Mouse (Mus musculus): Measurements from ENCODE around the gene Syn2. TPM values are rescaled to one million over a fixed set of nuclear protein-coding genes. Genes with fewer than 3 reads are reported as not detected.
"Not testable (repeated sequence)": the region's sequence is repeated elsewhere in the genome, so short reads cannot be mapped to it uniquely, and the experiment has no call there.

The Syn2 gene
- polyA plus RNA-seq, 3 experiments from 2014 or later, result not detected

GRCm38 (mm10) chr6:115178826-115179225 is 44.1 kb downstream of the Syn2 start:
- ATAC-seq, result no peak

DNA sequence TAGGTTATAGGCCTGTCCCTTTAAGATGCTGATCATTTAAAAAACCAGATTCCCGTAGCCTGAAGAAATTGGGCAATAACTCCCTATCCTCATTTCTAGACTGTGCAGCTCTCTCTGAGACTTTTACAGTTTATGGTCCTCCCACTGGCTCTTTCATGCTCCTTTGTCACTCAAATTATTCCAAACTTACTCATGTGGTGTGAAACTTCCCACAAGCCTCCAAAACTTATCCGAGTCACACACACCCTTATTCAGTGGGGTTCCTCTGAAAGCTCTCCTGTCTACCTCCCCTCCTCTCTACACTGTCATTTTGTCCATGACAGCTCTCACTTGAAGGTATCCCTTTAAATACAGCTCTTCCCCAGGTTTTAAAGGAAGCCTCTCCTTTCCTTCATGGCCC is 46.4 kb downstream of the Syn2 start:
- ATAC-seq, result no peak

GRCm38 (mm10) chr6:115191111-115191510 is 56.4 kb downstream of the Syn2 start:
- ATAC-seq, result no peak

GRCm38 (mm10) chr6:115200753-115201152 is 66.1 kb downstream of the Syn2 start:
- no peak for ATAC-seq

- no peak for ATAC-seq
Measured at GRCm38 (mm10) chr6:115203029-115203428, 68.3 kb downstream of the Syn2 start.

- ATAC-seq, result no peak
Measured at GRCm38 (mm10) chr6:115210187-115210586, 75.5 kb downstream of the Syn2 start.

- ATAC-seq, result no peak
Measured at GRCm38 (mm10) chr6:115210820-115211219, 76.1 kb downstream of the Syn2 start.

DNA sequence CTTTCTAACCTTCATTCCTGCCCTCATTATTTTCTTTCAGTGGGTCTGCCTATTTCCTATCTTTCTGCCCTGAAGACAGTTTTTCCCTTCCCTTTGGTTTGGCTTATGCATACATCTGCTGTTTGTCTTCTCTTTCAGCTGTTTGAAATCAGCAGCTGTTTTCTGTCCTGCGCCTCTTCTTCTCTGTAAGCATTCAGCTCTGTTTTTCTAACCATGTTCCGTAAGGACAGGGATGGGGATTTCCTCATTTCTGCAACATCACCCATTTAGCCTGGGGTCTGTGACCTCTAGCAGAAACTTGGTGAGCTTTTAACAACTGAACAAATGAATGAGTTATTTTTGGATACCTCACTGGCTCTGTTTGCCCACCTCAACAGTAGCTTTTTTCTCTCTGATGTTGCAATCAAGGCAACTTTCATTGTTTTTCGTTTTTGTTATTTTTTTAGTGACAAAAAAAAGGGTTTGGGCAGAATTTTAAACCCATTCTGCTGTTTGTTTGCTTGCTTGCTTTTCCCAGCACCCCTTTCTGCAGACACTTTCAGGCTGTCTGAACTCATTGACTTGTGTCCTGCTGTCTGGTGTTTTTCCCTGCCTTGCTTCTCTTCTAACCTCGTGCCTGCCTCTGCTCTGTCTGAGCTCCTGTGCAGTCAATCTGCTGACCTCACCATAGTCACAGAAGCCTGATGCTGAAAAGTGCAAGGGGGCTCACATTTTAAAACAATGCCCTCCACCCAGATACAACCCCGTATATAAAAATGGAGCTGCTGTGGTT is 77.6 kb downstream of the Syn2 start:
- ATAC-seq, result no peak

DNA sequence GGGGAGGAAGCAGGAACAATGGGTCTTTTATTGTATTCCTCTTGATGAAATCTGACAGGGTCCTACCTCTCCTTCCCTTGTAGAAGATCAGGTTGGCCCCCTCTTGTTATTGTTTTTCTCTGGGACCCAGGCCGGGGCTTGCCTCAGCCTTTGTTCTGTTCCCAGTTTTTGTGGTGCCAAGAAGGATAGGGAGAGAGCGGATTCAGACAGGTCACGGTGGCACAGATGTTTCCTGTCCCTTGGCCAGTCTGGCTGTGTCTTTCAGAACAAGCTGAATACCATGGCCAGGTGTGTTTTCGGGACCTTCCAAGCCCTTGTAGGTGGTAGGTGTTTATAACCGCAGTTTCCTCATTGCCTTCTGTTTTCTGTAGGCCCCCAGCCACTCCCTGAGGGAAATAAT is 78.4 kb downstream of the Syn2 start:
- no peak for ATAC-seq

GRCm38 (mm10) chr6:115221215-115221641 is 86.5 kb downstream of the Syn2 start:
- ATAC-seq, result no peak

GRCm38 (mm10) chr6:115225519-115225918 is 90.8 kb downstream of the Syn2 start:
- no peak for ATAC-seq

GRCm38 (mm10) chr6:115227043-115227442 is 92.3 kb downstream of the Syn2 start, which contains the start of gene Gm17482:
Gene Gm17482, plus strand, starts transcription at chr6:115227343.
- no peak for ATAC-seq

- ATAC-seq, result peak; percentile 52
Measured at GRCm38 (mm10) chr6:115227529-115227928, 92.8 kb downstream of the Syn2 start.

DNA sequence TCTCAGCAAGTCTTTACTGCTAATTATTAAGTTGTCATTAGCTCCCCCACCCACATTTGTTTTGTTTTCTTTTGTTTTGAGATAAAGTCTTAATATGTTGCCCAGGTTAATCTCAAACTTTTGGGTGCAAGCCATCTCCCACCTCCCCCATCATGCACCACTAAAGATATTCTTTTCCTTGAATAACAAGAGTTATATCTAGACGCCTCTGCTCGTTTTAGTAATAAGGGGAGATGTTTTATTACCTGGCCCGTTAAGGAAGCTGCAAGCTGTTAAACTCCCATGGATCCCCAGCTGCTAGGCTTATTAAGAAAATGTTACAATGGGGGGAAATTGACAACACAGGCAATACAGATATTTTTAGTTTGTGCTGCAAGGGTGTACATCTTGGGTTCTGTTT is 95.9 kb downstream of the Syn2 start:
- no peak for ATAC-seq

- ATAC-seq, result no peak
Measured at GRCm38 (mm10) chr6:115231836-115232235, 97.1 kb downstream of the Syn2 start.

GRCm38 (mm10) chr6:115232562-115232961 is 97.9 kb downstream of the Syn2 start:
- no peak for ATAC-seq

DNA sequence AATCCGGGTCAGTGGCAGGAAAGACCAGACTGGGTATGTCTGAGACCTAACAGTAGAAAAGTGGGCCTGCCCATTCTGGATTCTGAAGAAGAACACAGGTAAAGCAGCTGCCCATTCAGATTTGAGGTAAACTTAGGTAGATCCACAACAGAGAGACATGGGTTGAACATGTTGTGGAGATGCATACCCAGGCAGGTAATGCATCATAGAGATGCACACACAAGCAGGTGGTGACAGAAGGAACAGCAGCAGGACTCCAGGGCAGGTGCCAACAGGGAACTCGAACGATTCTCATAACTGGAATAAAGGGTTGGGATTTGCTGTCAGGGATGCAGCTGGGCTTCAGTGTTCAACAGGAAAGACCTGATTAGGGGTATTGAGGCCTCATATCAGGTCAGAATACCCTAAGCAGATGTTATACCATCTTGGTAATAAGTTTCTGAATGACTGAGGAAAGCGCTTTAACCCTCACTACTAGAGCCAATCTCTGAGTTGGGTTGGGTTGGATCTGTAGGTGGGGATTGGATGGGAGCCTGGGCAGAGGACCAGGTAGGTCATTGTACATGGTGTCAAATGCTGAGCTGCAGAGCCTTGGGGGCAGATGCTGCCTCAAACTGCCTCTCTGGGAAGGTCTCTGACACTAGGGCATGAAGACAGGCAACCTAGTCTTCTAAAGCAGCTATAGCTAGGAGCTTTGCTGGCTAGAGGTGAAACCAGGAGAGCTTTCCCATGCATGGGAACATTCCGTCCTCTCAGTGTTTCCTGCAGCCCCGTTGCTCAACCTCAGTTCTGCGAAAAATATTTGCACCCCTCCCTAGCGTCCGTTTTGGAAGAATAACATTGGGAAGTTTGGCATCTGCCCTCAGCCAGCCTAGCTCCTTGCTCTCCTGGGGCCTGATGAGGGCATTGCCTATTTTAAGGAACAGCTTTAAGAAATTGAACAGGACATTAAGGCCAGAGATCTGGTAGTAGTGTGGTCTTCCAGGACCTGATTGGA is 103.6 kb downstream of the Syn2 start:
- ATAC-seq, result no peak

- ATAC-seq, result no peak
Measured at GRCm38 (mm10) chr6:115239335-115239734, 104.6 kb downstream of the Syn2 start.

- not testable (repeated sequence) for ATAC-seq
Measured at GRCm38 (mm10) chr6:115240431-115240830, 105.7 kb downstream of the Syn2 start.

GRCm38 (mm10) chr6:115241131-115241699 is 106.5 kb downstream of the Syn2 start:
- no peak for ATAC-seq

GRCm38 (mm10) chr6:115241939-115242338 is 107.2 kb downstream of the Syn2 start:
- no peak for ATAC-seq

- no peak for ATAC-seq
Measured at GRCm38 (mm10) chr6:115244222-115244621, 109.5 kb downstream of the Syn2 start.

GRCm38 (mm10) chr6:115245500-115246058 is 110.9 kb downstream of the Syn2 start:
- ATAC-seq, result no peak
